Mouse (Mus musculus) embryonic facial prominence, embryonic 15.5 days (tissue): ENCODE data around the gene Zc2hc1b. TPM values are rescaled to one million over a fixed set of nuclear protein-coding genes. Genes with fewer than 3 reads are reported as not detected.

Source experiments
- polyA plus RNA-seq: library from polyadenylated mRNA; unstranded; fragments of >200 nt; fragmentation: Nextera tagmentation; extraction: Ambion mirVana; gene quantifications from 2 replicates; pipeline ENCODE4 v1.2.1, GENCODE M21; 2015

The Zc2hc1b gene
- polyA plus RNA-seq, 1 experiment from 2014 or later = not detected

Other genes with a start within 250 kb of the Zc2hc1b start
- 5.6 and 6.8 TPM in 2 replicates for gene Stx11, start 213.7 kb downstream of the Zc2hc1b start, polyA plus RNA-seq
- 35.0 and 35.4 TPM in 2 replicates for gene Sf3b5, start 172.7 kb downstream of the Zc2hc1b start, polyA plus RNA-seq
- gene Plagl1, start 117.5 kb downstream of the Zc2hc1b start, polyA plus RNA-seq = 220 and 243 TPM in 2 replicates
- 69.2 and 70.2 TPM in 2 replicates for gene Ltv1, start 15.1 kb upstream of the Zc2hc1b start, polyA plus RNA-seq